Mouse (Mus musculus) neural tube, embryonic 14.5 days (tissue): ENCODE data around the gene Trim43c. TPM values are rescaled to one million over a fixed set of nuclear protein-coding genes. Genes with fewer than 3 reads are reported as not detected.
A peak's percentile ranks its signal among the peaks of the same experiment; 100 is the strongest.
"Not testable (repeated sequence)": the region's sequence is repeated elsewhere in the genome, so short reads cannot be mapped to it uniquely, and the experiment has no call there.

Experiments used
- ATAC-seq: fragments of 200-750 bp; cut with Nextera tagmentation; 2 replicates; pipeline ENCODE4 v1.8.0; 2017; ENCODE audit warnings: low read depth, mild to moderate bottlenecking, moderate TSS enrichment, moderate library complexity
- H3K27ac ChIP-seq: fragments of 300-500 bp; sonication (generic); 2 replicates; pipeline ENCODE4 v1.5.1; 2014; ENCODE audit warnings: low read depth, mild to moderate bottlenecking, control low read depth, low read length, moderate library complexity, mixed read lengths
- H3K27me3 ChIP-seq: fragments of 300-500 bp; sonication (generic); 2 replicates; pipeline ENCODE4 v1.6.1; 2014; ENCODE audit warnings: low read length; ENCODE audit not compliant: control insufficient read depth, insufficient read depth
- H3K36me3 ChIP-seq: fragments of 300-500 bp; sonication (generic); 2 replicates; pipeline ENCODE4 v1.6.1; 2014; ENCODE audit warnings: low read length, mixed read lengths; ENCODE audit not compliant: control insufficient read depth, insufficient read depth
- H3K4me1 ChIP-seq: fragments of 300-500 bp; sonication (generic); 2 replicates; pipeline ENCODE4 v1.6.1; 2014; ENCODE audit warnings: low read length; ENCODE audit not compliant: control insufficient read depth, insufficient read depth
- H3K4me2 ChIP-seq: fragments of 300-500 bp; sonication (generic); 2 replicates; pipeline ENCODE4 v1.6.1; 2014; ENCODE audit warnings: mild to moderate bottlenecking, low read depth, low read length, control low read depth
- H3K4me3 ChIP-seq: fragments of 300-500 bp; sonication (generic); 2 replicates; pipeline ENCODE4 v1.5.1; 2014; ENCODE audit warnings: low read depth, low read length, control low read depth, mixed read lengths
- H3K9ac ChIP-seq: fragments of 300-500 bp; sonication (generic); replicated peaks from 2 replicates; pipeline ENCODE4 v1.6.1; 2014; ENCODE audit warnings: low read depth, mild to moderate bottlenecking, control low read depth, low read length, mixed read lengths
- H3K9me3 ChIP-seq: fragments of 300-500 bp; sonication (generic); 2 replicates; pipeline ENCODE4 v1.6.1; 2016; ENCODE audit warnings: low read length; ENCODE audit not compliant: control insufficient read depth
- WGBS: fragments of 180-500 bp; shearing (Covaris S2); extraction: QIAGEN DNeasy Blood & Tissue Kit; methylation state at CpG from one replicate; pipeline ENCODE4 v1.1.7; 2014; 5-methylcytosine and 5-hydroxymethylcytosine counted together
- polyA plus RNA-seq: library from polyadenylated mRNA; unstranded; fragments of >200 nt; fragmentation: Nextera tagmentation; extraction: Ambion mirVana; gene quantifications from 2 replicates; pipeline ENCODE4 v1.2.1, GENCODE M21; 2014

The Trim43c gene
- 0.13 TPM in 1 of 2 replicates, not detected in the other for polyA plus RNA-seq

DNA sequence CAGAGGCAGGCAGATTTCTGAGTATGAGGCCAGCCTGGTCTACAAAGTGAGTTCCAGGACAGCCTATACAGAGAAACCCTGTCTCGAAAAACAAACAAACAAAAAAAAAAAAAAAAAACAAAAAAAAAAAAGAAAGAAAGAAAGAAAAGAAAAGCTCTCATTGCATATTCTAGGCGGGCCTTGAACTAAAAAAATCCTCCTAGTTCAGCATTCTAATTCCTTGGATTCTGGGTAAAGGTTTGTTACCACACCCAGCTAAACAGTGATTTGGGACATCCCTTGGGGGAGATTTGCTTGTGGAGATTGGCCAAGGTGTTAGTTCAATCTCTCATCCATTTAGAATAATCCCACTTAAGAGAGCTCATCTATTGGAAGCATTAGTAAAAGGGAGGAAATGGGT lies at the start of gene Trim43c:
Trim43c (plus strand) TSS at position 301 of the 400 bp plus-strand sequence.
- not testable (repeated sequence) for H3K4me2 ChIP-seq, H3K27ac ChIP-seq, H3K4me3 ChIP-seq, H3K36me3 ChIP-seq, H3K27me3 ChIP-seq, H3K4me1 ChIP-seq, H3K9me3 ChIP-seq, ATAC-seq, H3K9ac ChIP-seq
- 83% methylated on average over 1 of the region's 2 CpGs for WGBS

DNA sequence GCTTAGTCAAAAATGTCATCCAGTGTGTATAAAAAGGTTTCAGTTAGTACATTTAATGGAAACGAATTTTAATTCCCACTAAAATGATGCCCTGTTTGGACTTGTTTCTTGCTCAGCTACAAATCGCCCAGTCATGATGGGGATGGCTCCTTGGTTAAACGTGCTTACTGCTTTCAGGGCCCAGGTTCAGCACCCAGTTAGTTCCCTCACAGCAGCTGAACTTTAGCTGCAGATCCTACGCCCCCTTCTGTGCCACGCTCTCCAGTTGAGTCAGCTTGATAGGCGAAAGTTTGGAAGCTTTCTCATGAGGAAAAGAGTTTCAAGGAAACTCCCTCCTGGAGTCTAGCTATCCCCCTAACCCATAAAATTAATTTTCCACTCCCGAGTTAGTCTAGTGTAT lies 14.1 kb downstream of the Trim43c start:
- H3K27ac ChIP-seq, H3K4me3 ChIP-seq, H3K27me3 ChIP-seq, H3K9ac ChIP-seq, H3K4me2 ChIP-seq, ATAC-seq, H3K4me1 ChIP-seq, H3K9me3 ChIP-seq, H3K36me3 ChIP-seq: not testable (repeated sequence)
- WGBS, result 66% methylated on average over 7 of the region's 7 CpGs

DNA sequence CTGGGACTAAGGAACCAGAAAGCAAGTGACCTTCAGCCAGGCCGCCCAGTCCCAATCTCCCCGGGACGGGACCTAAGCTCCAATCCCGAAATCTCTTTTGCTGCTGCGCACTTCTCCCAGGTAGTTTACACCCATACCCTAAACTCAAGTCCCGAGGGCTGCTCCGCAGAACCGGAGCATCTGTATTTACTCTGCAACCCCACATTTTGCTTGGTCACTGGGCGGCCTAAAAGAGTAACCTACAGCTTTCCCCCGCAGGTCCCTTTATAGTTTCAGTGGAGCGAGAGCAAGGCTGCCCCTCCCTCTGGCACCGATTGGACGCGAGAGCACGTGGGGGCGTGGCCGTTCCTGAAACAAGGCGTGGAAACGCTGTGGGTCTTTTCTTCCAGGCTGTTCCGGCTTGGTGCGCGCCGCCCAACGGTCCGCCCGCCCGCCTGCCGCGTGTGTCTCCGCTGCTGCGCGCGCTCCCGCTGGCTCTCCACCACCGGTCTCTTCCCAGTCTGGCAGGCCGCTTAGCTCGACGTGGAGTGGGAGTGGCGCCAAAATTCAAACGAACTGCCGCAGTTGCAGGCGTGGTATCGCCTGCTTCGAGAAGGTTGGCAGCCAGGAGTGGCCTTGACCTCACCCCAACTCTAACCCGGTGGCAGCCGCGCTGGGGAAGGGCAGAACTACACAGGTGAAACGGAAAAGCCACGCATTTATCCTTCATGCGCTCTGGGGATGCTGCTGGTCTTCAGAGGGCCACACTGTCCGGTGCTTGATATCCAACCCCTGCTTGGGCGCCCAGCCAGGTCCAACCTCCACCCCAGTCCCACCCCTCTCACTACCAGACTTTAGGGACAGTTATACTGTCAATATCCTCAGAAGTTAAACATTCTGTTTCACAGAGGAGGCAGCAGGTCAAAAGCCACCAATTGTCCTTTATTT lies 19.9 kb downstream of the Trim43c start:
- Histone ChIP-seq H3K4me3 (peak overlapping the region; percentile 32), H3K4me2 (peak overlapping the region; percentile 57)
- not testable (repeated sequence) for H3K27ac ChIP-seq, H3K36me3 ChIP-seq, H3K9me3 ChIP-seq, H3K27me3 ChIP-seq, H3K9ac ChIP-seq, H3K4me1 ChIP-seq
- peak; percentile 99 for ATAC-seq
- 1% methylated on average over 47 of the region's 52 CpGs for WGBS

Other genes with a start within 250 kb of the Trim43c start
- 34.3 and 55.4 TPM in 2 replicates for gene Mthfsl, start 118.9 kb upstream of the Trim43c start, polyA plus RNA-seq
- 0.28 TPM in 1 of 2 replicates, not detected in the other for gene Bcl2a1d, start 107.2 kb upstream of the Trim43c start, polyA plus RNA-seq
- gene Bcl2a1a, start 117.7 kb downstream of the Trim43c start, polyA plus RNA-seq, result not detected in 2 replicates